Mouse (Mus musculus): ENCODE results near the gene 2900026A02Rik.

- TF ChIP-seq POLR2A (IDR thresholded peaks at IDR 0.05; ENCODE audit: insufficient read depth, low read depth, low read length), result no peak
- no peak for TF ChIP-seq EP300 (IDR thresholded peaks at IDR 0.05; ENCODE audit: insufficient read depth, low read depth, low read length)
- TF ChIP-seq CTCF (IDR thresholded peaks at IDR 0.05), result no peak
Observed at GRCm38 (mm10) chr5:113090750-113091149, 130.3 kb downstream of the 2900026A02Rik start.

All from heart, adult 2 months (tissue).